In the genomic region with DNA sequence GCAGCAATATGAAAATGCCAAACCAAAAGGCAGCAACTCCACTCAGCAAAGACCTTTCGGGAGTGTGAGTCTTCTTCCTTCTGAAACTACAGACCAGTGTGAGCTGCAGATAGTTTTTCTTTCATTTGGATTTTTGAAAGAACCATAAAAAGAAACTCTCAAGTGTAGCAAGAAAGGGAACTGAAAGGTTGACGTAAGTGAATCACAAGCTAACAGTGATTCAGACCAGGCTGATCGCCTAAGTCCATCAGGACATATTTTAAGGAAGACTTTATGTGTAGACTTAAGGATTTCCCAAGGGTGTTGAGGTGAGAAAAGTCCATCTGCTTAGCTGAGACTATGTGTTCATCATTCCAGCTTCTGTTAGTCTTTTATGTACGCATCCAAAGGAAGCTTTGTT, we compare ENCODE assay signal across 32 mouse cellular contexts.
"Had no signal": no experiment of that assay in that cellular context is flagged by ENCODE, and none has a peak within 500 bp of the region (broad histone marks: within the 10 kb centered on the region; RNA-seq: fewer than 3 reads in every experiment).

No protein-coding gene starts in this region.

- H3K36me3 ChIP-seq: limb, embryonic 10.5 days; limb, embryonic 12.5 days; limb, embryonic 13.5 days; limb, embryonic 15.5 days; liver, embryonic 12.5 days; liver, embryonic 13.5 days; liver, embryonic 15.5 days; lung, embryonic 15.5 days; midbrain, embryonic 10.5 days; midbrain, embryonic 12.5 days; midbrain, embryonic 13.5 days; midbrain, embryonic 15.5 days; neural tube, embryonic 12.5 days had no signal

- H3K9me3 ChIP-seq: limb, embryonic 10.5 days; limb, embryonic 12.5 days; limb, embryonic 13.5 days; limb, embryonic 15.5 days; liver, embryonic 12.5 days; liver, embryonic 13.5 days; liver, embryonic 15.5 days; lung, embryonic 15.5 days; megakaryocyte, embryonic 14.5 days; midbrain, embryonic 10.5 days; midbrain, embryonic 12.5 days; midbrain, embryonic 13.5 days; midbrain, embryonic 15.5 days; neural tube, embryonic 12.5 days had no signal

- DNase-seq: left cerebral cortex, postnatal 4 days; liver; liver, embryonic 13.5 days; liver, postnatal 0 days; lung, adult 18-20 months; lung, adult 2 months; lung, embryonic 14.5 days; lung, postnatal 10 days; lung, postnatal 14 days; lung, postnatal 36 days; lung, postnatal 4 days; midbrain, embryonic 14.5 days had no signal

- H3K4me2 ChIP-seq: limb, embryonic 12.5 days; limb, embryonic 13.5 days; limb, embryonic 15.5 days; liver, embryonic 11.5 days; liver, embryonic 12.5 days; liver, embryonic 13.5 days; liver, embryonic 15.5 days; lung, embryonic 14.5 days; lung, embryonic 15.5 days; midbrain, embryonic 11.5 days; midbrain, embryonic 12.5 days; midbrain, embryonic 13.5 days; midbrain, embryonic 15.5 days; neural tube, embryonic 12.5 days had no signal

- H3K27me3 ChIP-seq: limb, embryonic 12.5 days; limb, embryonic 13.5 days; limb, embryonic 15.5 days; liver, embryonic 12.5 days; liver, embryonic 13.5 days; liver, embryonic 15.5 days; lung, embryonic 15.5 days; megakaryocyte, embryonic 14.5 days; midbrain, embryonic 12.5 days; midbrain, embryonic 13.5 days; midbrain, embryonic 15.5 days; neural tube, embryonic 12.5 days had no signal

- H3K9ac ChIP-seq: limb, embryonic 12.5 days; limb, embryonic 13.5 days; limb, embryonic 15.5 days; liver, embryonic 12.5 days; liver, embryonic 13.5 days; liver, embryonic 14.5 days; liver, embryonic 15.5 days; liver, postnatal 0 days; lung, embryonic 14.5 days; lung, embryonic 15.5 days; midbrain, embryonic 12.5 days; midbrain, embryonic 13.5 days; midbrain, embryonic 15.5 days; neural tube, embryonic 12.5 days had no signal

- H3K27ac ChIP-seq: limb, embryonic 10.5 days; limb, embryonic 12.5 days; limb, embryonic 13.5 days; limb, embryonic 15.5 days; liver, embryonic 12.5 days; liver, embryonic 13.5 days; liver, embryonic 14.5 days; liver, embryonic 15.5 days; lung, embryonic 15.5 days; macrophage; midbrain, embryonic 10.5 days; midbrain, embryonic 12.5 days; midbrain, embryonic 13.5 days; midbrain, embryonic 15.5 days; neural tube, embryonic 12.5 days had no signal

- ATAC-seq: liver, embryonic 12.5 days; liver, postnatal 0 days; lung, postnatal 0 days; midbrain, embryonic 13.5 days; midbrain, embryonic 15.5 days; midbrain, embryonic 16.5 days had no signal

- H3K4me1 ChIP-seq: limb, embryonic 10.5 days; limb, embryonic 12.5 days; limb, embryonic 13.5 days; limb, embryonic 15.5 days; liver, embryonic 12.5 days; liver, embryonic 13.5 days; liver, embryonic 15.5 days; lung, embryonic 15.5 days; megakaryocyte, embryonic 14.5 days; midbrain, embryonic 10.5 days; midbrain, embryonic 12.5 days; midbrain, embryonic 13.5 days; midbrain, embryonic 15.5 days; neural tube, embryonic 12.5 days had no signal

- H3K4me3 ChIP-seq: limb, embryonic 10.5 days; limb, embryonic 12.5 days; limb, embryonic 13.5 days; limb, embryonic 15.5 days; liver, embryonic 12.5 days; liver, embryonic 13.5 days; liver, embryonic 15.5 days; lung, embryonic 15.5 days; megakaryocyte, embryonic 14.5 days; midbrain, embryonic 10.5 days; midbrain, embryonic 12.5 days; midbrain, embryonic 13.5 days; midbrain, embryonic 15.5 days; myocyte; neural tube, embryonic 12.5 days had no signal
